Mouse (Mus musculus) embryo, embryonic 9.5 days (tissue): Measurements from ENCODE around the gene Ip6k3.

Source experiments
- DNase-seq: peaks from one replicate; pipeline ENCODE4 v3.0.0-alpha.2; 2017; ENCODE audit errors: extremely low spot score

Gene Ip6k3

GRCm38 (mm10) chr17:27167545-27167944 is at the start of gene Ip6k3:
Gene Ip6k3, minus strand, starts transcription at chr17:27167795.
- DNase-seq = no peak

GRCm38 (mm10) chr17:27212768-27213525 is 45.4 kb upstream of the Ip6k3 start:
- DNase-seq = peak; percentile 64

GRCm38 (mm10) chr17:27212006-27212405 is 44.4 kb upstream of the Ip6k3 start:
- peak; percentile 24 for DNase-seq

GRCm38 (mm10) chr17:27207113-27207707 is 39.6 kb upstream of the Ip6k3 start:
- peak; percentile 32 for DNase-seq

GRCm38 (mm10) chr17:27204075-27204909 is 36.7 kb upstream of the Ip6k3 start, which contains the start of gene Lemd2:
Gene Lemd2, minus strand, starts transcription at chr17:27204469.
- DNase-seq = peak; percentile 95

- peak; percentile 64 for DNase-seq
Observed at GRCm38 (mm10) chr17:27203358-27204074, 35.9 kb upstream of the Ip6k3 start.

- DNase-seq = no peak
Observed at GRCm38 (mm10) chr17:27202919-27203357, 35.3 kb upstream of the Ip6k3 start.

- DNase-seq = no peak
Observed at GRCm38 (mm10) chr17:27201981-27202380, 34.4 kb upstream of the Ip6k3 start.

- no peak for DNase-seq
Observed at GRCm38 (mm10) chr17:27200801-27201200, 33.2 kb upstream of the Ip6k3 start.

GRCm38 (mm10) chr17:27199864-27200263 is 32.3 kb upstream of the Ip6k3 start:
- DNase-seq = no peak

GRCm38 (mm10) chr17:27199205-27199604 is 31.6 kb upstream of the Ip6k3 start:
- no peak for DNase-seq

GRCm38 (mm10) chr17:27196206-27196605 is 28.6 kb upstream of the Ip6k3 start:
- no peak for DNase-seq

GRCm38 (mm10) chr17:27194258-27195185 is 26.9 kb upstream of the Ip6k3 start:
- DNase-seq = no peak

GRCm38 (mm10) chr17:27191804-27192203 is 24.2 kb upstream of the Ip6k3 start:
- no peak for DNase-seq

- DNase-seq = no peak
Observed at GRCm38 (mm10) chr17:27191189-27191588, 23.6 kb upstream of the Ip6k3 start.

GRCm38 (mm10) chr17:27189640-27190216 is 22.1 kb upstream of the Ip6k3 start:
- DNase-seq = peak; percentile 67

GRCm38 (mm10) chr17:27188883-27189282 is 21.3 kb upstream of the Ip6k3 start:
- no peak for DNase-seq

- no peak for DNase-seq
Observed at GRCm38 (mm10) chr17:27187059-27187458, 19.5 kb upstream of the Ip6k3 start.

- no peak for DNase-seq
Observed at GRCm38 (mm10) chr17:27186068-27186467, 18.5 kb upstream of the Ip6k3 start.

GRCm38 (mm10) chr17:27183667-27184292 is 16.2 kb upstream of the Ip6k3 start:
- no peak for DNase-seq
